Mouse (Mus musculus) kidney, postnatal 0 days (tissue): ENCODE results near the gene Dnajc22. TPM values are rescaled to one million over a fixed set of nuclear protein-coding genes. Genes with fewer than 3 reads are reported as not detected.
A peak's percentile ranks its signal among the peaks of the same experiment; 100 is the strongest.

ENCODE experiments used
- ATAC-seq: fragments of 200-750 bp; cut with Nextera tagmentation; replicated peaks from 2 replicates; pipeline ENCODE4 v1.8.0; 2017; ENCODE audit warnings: low read depth, moderate number of reproducible peaks, moderate TSS enrichment, moderate library complexity; ENCODE audit not compliant: low FRiP score
- DNase-seq: peaks from one replicate; pipeline ENCODE4 v3.0.0-alpha.2; 2016; ENCODE audit warnings: low spot score
- H3K27ac ChIP-seq: fragments of 300-500 bp; sonication (generic); 2 replicates; pipeline ENCODE4 v1.5.1; 2014; ENCODE audit warnings: mild to moderate bottlenecking
- H3K27me3 ChIP-seq: fragments of 300-500 bp; sonication (generic); 2 replicates; pipeline ENCODE4 v1.6.1; 2014; ENCODE audit warnings: low read length, mixed read lengths; ENCODE audit not compliant: insufficient read depth
- H3K36me3 ChIP-seq: fragments of 300-500 bp; sonication (generic); 2 replicates; pipeline ENCODE4 v1.6.1; 2014; ENCODE audit warnings: low read length, mixed read lengths; ENCODE audit not compliant: insufficient read depth
- H3K4me1 ChIP-seq: fragments of 300-500 bp; sonication (generic); replicated peaks from 2 replicates; pipeline ENCODE4 v1.6.1; 2014; ENCODE audit warnings: antibody characterized with exemption, low read length, mixed read lengths; ENCODE audit not compliant: insufficient read depth
- H3K4me2 ChIP-seq: fragments of 300-500 bp; sonication (generic); 2 replicates; pipeline ENCODE4 v1.6.1; 2014; ENCODE audit warnings: mild to moderate bottlenecking, low read length, moderate library complexity, mixed read lengths
- H3K4me3 ChIP-seq: fragments of 300-500 bp; sonication (generic); replicated peaks from 2 replicates; pipeline ENCODE4 v1.5.1; 2014; ENCODE audit warnings: low read depth, low read length
- H3K9ac ChIP-seq: fragments of 300-500 bp; sonication (generic); 2 replicates; pipeline ENCODE4 v1.6.1; 2014; ENCODE audit warnings: low read depth, low read length
- H3K9me3 ChIP-seq: fragments of 300-500 bp; sonication (generic); replicated peaks from 2 replicates; pipeline ENCODE4 v1.6.1; 2016; ENCODE audit warnings: low read length, inconsistent platforms, mixed read lengths
- CTCF ChIP-seq: IDR thresholded peaks from 2 replicates; pipeline ENCODE4 v1.5.1; 2016; ENCODE audit warnings: antibody characterized with exemption, low read depth, mild to moderate bottlenecking, moderate library complexity
- WGBS: fragments of 180-500 bp; shearing (Covaris S2); extraction: QIAGEN DNeasy Blood & Tissue Kit; methylation state at CpG from one replicate; pipeline ENCODE4 v1.1.7; 2014; 5-methylcytosine and 5-hydroxymethylcytosine counted together
- polyA plus RNA-seq: library from polyadenylated mRNA; unstranded; fragments of >200 nt; fragmentation: Nextera tagmentation; extraction: Ambion mirVana; gene quantifications from 2 replicates; pipeline ENCODE4 v1.2.1, GENCODE M21; 2015

Gene Dnajc22
- polyA plus RNA-seq, 1 experiment from 2014 or later: 8.8 TPM

DNA sequence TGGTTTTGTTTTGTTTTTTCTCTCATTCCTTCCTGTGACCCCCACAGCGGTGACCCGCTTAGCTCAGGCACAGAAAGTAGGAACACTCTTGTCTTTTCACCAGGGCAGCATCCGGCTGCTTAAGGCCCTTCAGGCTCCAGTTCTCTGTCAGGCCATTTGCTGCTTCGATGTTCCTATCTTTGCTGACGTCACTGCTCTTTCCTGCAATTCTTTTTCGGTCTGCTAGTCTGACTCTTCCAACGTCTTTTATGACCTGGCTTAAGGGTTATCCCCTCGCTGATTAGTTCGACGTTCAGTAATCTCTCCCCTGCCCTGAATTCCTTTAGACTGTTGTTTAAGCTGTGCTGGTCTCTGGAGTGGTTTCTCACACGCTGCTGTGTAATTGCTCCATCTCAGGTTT, 23.6 kb downstream of the Dnajc22 start:
- H3K36me3 ChIP-seq: no peaks in the 10 kb centered on the region

DNA sequence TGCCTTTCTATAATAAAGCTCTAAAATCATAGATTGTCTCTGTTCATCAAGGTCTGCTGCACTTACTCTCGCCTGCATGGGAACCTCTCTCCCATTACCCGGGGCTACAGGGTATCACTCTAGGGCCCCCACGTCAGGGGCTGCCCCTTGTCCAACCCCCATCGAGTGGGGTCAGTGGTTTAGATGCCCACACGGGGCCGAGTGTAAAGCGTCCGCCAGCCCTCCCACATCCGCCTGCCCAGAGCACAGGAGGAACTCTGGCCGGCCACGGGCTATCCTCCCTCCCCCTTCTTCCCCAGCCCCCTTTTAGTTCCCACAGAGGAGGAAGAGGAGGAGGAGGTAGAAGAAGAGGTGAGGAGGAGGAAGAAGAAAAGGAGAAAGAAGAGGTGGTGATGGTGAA, 27.8 kb downstream of the Dnajc22 start:
- Histone ChIP-seq H3K4me3 (no peak overlapping the region), H3K4me2 (no peak overlapping the region), H3K9me3 (no peaks in the 10 kb centered on the region), H3K27ac (0 out of 2 replicates have a peak overlapping the region, but pooled peaks have one; percentile 10), H3K27me3 (no peaks in the 10 kb centered on the region), H3K36me3 (no peaks in the 10 kb centered on the region), H3K9ac (no peak overlapping the region), H3K4me1 (peaks cover 5% of the 10 kb centered on the region; the same call in 1 of the 2 replicates)
- WGBS: 7% methylated on average over 11 of the region's 11 CpGs
- ATAC-seq (peak; percentile 63), DNase-seq (peak; percentile 38)
- no peak for TF ChIP-seq CTCF

More for the DNA sequence above, 23.6 kb downstream of the Dnajc22 start:
- H3K27me3 ChIP-seq: no peaks in the 10 kb centered on the region
- no peaks in the 10 kb centered on the region; the same call in 1 of the 2 replicates for H3K4me1 ChIP-seq
- DNase-seq: peak; percentile 73
- no peak overlapping the region for H3K4me2 ChIP-seq
- no peak for ATAC-seq
- no peak overlapping the region for H3K4me3 ChIP-seq
- H3K9ac ChIP-seq: no peak overlapping the region
- no peak overlapping the region for H3K27ac ChIP-seq
- TF ChIP-seq CTCF: no peak
- H3K9me3 ChIP-seq: no peaks in the 10 kb centered on the region
- WGBS: 19% methylated on average over 11 of the region's 11 CpGs

DNA sequence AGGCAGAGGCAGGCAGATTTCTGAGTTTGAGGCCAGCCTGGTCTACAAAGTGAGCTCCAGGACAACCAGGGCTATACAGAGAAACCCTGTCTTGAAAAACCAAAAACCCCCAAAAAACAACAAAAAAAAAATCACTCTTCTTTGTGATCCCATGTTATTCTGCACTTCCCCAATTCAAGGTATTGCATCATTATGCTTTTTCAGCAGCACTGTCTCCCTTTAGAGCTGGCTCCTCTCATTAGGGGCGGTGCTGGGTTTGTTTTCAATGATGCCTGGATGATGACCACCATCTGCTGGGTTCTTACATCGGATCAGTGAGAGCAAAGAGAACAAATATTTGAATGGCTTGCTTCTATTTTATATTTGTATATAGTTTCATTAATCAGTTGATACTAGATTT, 29.7 kb downstream of the Dnajc22 start:
- Histone ChIP-seq H3K9me3 (no peaks in the 10 kb centered on the region), H3K4me2 (no peak overlapping the region), H3K27ac (no peak overlapping the region), H3K9ac (no peak overlapping the region), H3K27me3 (no peaks in the 10 kb centered on the region), H3K36me3 (no peaks in the 10 kb centered on the region), H3K4me1 (0 out of 2 replicates have a peak, but pooled peaks cover 8% of the 10 kb centered on the region), H3K4me3 (no peak overlapping the region)
- DNase-seq (peak; percentile 47), ATAC-seq (no peak)
- no peak for TF ChIP-seq CTCF
- WGBS: 41% methylated on average over 2 of the region's 2 CpGs

GRCm38 (mm10) chr15:99125711-99126080, 32.7 kb downstream of the Dnajc22 start, which contains the start of gene Spats2:
Gene Spats2, plus strand, starts transcription at chr15:99125916.
- no peaks in the 10 kb centered on the region for H3K9me3 ChIP-seq
- WGBS: 1% methylated on average over 12 of the region's 12 CpGs
- ATAC-seq: no peak

DNA sequence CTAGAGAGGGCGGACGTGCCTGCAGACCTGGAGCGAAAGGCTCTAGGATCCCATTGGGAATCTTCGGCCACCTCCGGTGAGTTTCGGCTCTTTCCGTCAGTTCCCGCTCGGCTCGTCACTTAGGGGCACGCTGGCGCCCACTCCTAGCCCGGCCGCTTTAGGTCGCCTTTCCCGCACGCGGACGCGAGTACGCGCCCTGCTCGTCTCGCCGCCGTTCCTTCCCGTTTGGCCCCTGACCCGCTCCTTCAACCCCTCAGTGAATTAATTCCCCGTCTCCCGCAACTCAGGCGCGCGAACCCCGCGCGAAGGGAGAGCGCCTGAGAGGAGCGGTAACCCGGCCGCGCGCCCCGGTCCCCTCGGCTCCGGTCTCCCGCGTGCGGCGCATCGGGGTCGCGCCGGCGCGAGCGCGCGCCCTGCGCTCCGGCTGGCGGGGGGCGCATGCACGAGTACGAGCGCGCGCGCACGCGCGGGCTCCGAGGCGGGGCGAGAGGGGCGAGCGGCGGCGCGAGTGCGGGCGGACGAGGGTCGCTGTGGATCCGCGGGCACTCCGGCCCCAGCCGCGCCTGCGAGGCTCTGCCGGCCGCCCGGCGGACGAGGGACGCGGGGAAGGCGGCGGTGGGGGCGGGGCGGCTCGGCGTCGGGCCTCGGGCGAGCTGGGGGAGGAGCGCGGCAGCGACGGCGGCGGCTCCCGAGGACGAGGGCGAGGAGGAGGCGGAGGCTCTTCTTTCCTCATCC, 33.3 kb downstream of the Dnajc22 start:
- TF ChIP-seq CTCF: no peak
- H3K9ac ChIP-seq: peak overlapping the region; percentile 92
- H3K4me2 ChIP-seq: peak overlapping the region; percentile 67
- no peaks in the 10 kb centered on the region for H3K9me3 ChIP-seq
- DNase-seq (peak; percentile 95), ATAC-seq (peak; percentile 81)
- peak overlapping the region; percentile 93 for H3K27ac ChIP-seq
- WGBS: under 1% methylated on average over 97 of the region's 115 CpGs
- peak overlapping the region; percentile 62 for H3K4me3 ChIP-seq
- H3K36me3 ChIP-seq: no peaks in the 10 kb centered on the region
- peaks cover 13% of the 10 kb centered on the region; the same call in 1 of the 2 replicates for H3K4me1 ChIP-seq
- H3K27me3 ChIP-seq: no peaks in the 10 kb centered on the region

More at GRCm38 (mm10) chr15:99125711-99126080, 32.7 kb downstream of the Dnajc22 start, which contains the start of gene Spats2:
- H3K9ac ChIP-seq: peak within 1 kb of the TSS; percentile 92
- peak within 1 kb of the TSS; percentile 62 for H3K4me3 ChIP-seq
- no peaks in the 10 kb centered on the region for H3K27me3 ChIP-seq
- peaks cover 13% of the 10 kb centered on the region; the same call in 1 of the 2 replicates for H3K4me1 ChIP-seq
- no peak for DNase-seq
- peak within 1 kb of the TSS; percentile 93 for H3K27ac ChIP-seq
- H3K4me2 ChIP-seq: peak within 1 kb of the TSS; percentile 67
- no peak for TF ChIP-seq CTCF
- no peaks in the 10 kb centered on the region for H3K36me3 ChIP-seq

- Histone ChIP-seq H3K4me3 (peak overlapping the region; percentile 62), H3K9me3 (no peaks in the 10 kb centered on the region), H3K27ac (peak overlapping the region; percentile 93), H3K4me1 (peaks cover 13% of the 10 kb centered on the region; the same call in 1 of the 2 replicates), H3K4me2 (peak overlapping the region; percentile 67), H3K36me3 (no peaks in the 10 kb centered on the region), H3K27me3 (no peaks in the 10 kb centered on the region), H3K9ac (peak overlapping the region; percentile 92)
- DNase-seq: peak; percentile 53
- WGBS: under 1% methylated on average over 34 of the region's 35 CpGs
- no peak for TF ChIP-seq CTCF
- peak; percentile 21; the same call in 1 of the 2 replicates for ATAC-seq
Observed at GRCm38 (mm10) chr15:99126816-99127365, 33.9 kb downstream of the Dnajc22 start.
